Mouse (Mus musculus): ENCODE results near the gene B230307C23Rik.

GRCm38 (mm10) chr16:97961381-97962150 lies 35.5 kb upstream of the B230307C23Rik start:
- no peak for TF ChIP-seq ZNF384 (IDR thresholded peaks at IDR 0.05; ENCODE audit: low read depth, low read length)
- no peak for TF ChIP-seq HCFC1 (IDR thresholded peaks at IDR 0.05; ENCODE audit: borderline replicate concordance, insufficient read depth, low read length)
